Mouse (Mus musculus) spleen, postnatal 4 days (tissue): ENCODE results near the gene Usp45.

Experiments used
- DNase-seq, 2 experiments: peaks; one replicate each; pipeline ENCODE4 v3.0.0; 2022; ENCODE audit warnings: low spot score in 2 of 2

The Usp45 gene

DNA sequence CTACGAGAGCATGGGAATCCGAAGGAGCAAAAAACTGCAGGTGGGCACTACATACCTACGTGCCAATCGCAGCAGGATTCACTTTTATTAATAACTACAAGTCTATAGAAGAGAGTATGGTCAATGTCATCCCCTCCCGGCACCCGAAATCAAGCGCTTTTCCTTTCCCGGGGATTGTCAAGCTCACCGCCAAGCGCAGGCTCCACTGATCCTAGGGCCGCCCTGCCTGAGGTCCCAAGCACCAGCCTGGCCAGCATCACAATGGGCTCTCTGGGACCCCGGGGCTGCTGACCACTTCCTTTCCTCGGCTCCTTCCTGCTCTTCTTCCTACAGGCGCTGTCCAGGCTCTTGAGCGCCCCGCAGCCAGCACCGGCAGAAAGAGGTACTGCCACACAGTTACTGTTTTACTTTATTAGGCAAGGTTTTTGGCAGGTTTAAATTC lies at the start of gene Usp45, which contains the start of gene Tstd3:
Gene Usp45 (plus strand): TSS at position 294 of the 442 bp plus-strand sequence.
Gene Tstd3 (minus strand): TSS at position 350 of the 442 bp plus-strand sequence.
- DNase-seq: peak; percentile 80 to 89

DNA sequence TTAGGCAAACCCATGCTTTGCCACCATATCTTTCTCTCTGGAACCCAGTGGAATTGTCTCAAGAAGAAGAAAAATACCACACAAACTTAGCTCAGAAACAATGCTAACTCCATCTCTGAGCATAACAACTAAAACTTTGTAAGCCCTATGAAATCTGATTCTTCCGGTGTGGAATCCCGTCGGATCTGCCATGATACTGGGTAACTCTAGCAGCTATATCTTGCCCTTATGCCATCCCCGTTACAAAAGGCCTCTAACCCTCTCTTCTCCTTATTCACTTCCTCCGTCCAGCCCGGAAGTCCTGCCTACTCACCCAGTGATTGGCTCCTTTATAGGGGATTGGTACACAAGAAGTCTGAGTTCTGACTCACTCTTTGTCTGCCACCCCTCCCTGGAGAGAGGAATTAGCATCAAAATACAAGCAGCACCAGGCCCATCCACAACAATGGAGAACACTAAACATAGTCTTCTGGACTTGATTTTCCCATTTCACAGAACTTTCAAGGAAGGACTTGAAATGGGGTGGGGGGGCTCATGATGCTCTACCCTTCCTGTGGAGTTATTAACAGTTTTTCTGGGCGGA lies 44.1 kb upstream of the Usp45 start:
- DNase-seq: no peak

DNA sequence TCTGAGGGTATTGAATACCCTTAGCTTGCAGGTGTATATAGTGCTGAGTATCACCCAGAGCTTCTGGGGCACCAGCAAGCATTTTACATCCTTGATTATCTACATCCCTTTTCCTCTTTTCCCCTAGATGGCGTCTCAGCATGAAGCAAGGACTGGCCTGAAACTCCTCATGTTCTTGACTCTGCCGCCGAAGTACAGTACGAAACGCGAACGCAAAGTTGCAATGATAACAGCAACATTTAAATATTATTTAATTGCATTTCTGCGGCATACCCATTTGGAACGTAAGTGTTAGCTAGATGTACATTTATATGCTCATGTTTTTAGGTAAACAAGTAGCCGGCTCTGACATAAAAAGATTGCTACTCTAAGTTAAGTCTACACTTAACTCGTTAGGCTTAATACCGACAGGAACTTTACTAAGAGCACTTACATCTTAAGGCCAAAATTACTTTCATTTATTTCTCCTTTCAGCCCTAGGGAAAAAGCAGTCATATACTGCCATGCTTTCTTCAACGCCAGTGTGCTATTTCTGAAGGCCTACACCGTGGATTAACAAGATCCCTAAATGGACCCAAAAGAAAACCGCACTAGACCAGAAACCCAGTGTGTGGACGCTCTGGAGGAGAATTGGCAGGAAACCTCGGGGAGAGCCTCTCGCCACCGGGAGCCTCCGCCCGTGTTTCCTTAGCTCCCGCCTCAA lies 39.9 kb upstream of the Usp45 start:
- DNase-seq: peak; percentile 27 to 62

DNA sequence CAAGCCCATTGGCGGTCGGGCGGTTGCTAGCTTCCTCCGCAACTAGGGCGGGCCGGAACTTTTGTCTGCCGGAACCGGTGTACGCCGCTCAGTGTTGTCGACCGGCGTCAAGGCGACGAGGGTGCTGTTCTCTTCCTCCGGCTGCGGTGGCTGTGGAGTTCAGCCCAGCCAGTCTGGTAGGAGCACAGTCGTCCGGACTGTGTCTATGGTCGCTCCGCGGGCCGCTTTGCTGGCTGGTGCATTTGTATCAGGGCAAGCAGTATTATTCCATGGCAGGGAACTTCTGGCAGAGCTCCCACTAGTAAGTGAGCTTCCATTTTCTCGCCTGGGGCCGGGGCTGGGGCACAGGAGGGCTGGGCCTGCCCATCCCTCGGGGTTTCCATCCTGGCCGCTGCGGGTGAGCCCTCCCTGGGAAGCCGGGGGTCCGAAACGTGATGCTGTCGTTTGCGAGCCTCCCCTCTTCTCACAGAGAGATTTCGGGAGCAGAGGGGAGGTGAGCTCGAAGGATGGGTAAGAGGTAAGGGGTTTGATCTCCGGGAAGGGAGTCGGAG lies 39.3 kb upstream of the Usp45 start, which contains the start of gene Ccnc:
Gene Ccnc (plus strand): TSS at position 87 of the 551 bp plus-strand sequence.
- peak; percentile 93 to 96 for DNase-seq

DNA sequence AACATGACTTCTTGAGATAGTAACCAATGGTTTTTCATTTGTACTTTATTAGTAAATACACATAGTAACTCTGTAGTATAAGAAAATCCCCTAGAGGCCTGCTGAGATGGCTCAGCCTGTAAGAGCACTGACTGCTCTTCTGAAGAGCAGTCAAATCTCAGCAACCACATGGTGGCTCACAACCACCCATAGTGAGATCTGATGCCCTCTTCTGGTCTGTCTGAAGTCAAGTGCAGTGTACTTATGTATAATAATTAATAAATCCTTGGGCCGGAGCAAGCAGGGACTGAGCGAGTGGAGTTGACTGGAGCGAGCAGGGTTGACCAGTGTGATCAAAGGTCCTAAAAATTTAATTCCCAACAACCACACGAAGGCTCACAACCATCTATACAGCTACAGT lies 27.8 kb upstream of the Usp45 start:
- peak in 1 of 2 experiments; percentile 33 for DNase-seq

DNA sequence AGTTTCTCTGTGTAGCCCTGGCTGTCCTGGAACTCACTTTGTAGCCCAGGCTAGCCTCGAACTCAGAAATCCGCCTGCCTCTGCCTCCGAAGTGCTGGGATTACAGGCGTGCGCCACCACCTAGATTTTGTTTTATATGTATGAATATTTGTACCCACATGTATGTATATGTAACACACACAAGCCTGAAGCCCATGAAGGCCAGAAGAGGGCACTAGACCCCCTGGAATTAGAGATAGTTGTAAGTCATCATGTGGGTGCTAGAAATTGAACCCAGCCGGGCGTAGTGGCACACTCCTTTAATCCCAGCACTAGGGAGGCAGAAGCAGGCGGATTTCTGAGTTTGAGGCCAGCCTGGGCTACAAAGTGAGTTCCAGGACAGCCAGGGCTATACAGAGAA lies 22.8 kb upstream of the Usp45 start:
- peak in 1 of 2 experiments; percentile 14 for DNase-seq

DNA sequence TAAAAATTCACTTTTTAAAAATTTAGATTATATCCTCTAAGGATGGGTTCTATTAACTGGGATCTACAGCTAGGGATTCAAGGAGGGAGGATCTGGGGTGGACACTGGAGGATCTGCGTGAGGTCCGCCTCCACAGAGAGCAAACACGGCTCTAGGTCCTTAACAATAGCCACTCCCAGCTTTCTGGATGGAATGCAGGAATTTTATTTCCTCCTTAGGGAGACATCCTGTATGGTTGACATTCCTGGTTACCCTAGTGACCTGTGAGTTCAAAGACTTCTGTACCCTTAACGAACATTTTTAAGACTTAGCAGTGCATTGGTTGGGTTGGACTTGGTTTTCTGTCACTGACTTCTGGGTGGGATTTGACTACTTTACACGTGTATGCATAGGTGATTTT lies 21.2 kb upstream of the Usp45 start:
- DNase-seq: peak in 1 of 2 experiments; percentile 4

DNA sequence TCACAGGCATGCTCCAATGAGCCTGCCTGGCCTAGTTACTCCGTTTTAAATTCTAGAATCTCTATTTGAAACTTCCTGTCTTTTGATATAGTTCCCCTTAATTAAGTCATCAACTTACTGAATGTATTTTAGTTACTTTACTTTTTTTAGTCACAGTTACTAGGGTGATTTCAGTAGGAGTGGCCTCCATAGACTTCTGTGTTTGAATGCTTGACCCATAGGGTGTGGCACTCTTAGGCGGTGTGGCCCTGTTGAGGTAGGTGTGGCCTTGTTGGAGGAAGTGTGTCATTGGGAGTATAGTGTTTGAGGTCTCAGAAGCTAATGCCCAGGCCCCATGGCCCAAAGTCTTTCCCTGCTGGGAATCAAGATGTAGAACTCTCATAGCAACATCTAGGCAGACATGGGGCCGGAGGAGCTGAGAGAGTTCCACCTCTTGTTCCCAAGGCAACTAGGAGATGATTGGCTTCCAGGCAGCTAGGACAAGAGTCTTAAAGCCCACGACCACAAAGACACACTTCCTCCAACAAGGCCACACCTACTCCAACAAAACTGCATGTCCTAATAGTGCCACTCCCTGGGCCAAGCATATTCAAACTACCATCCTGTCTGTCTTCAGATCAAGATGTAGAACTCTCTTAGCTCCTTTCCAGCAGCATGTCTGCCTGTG lies 11.7 kb upstream of the Usp45 start:
- peak in 1 of 2 experiments; percentile 17 for DNase-seq

DNA sequence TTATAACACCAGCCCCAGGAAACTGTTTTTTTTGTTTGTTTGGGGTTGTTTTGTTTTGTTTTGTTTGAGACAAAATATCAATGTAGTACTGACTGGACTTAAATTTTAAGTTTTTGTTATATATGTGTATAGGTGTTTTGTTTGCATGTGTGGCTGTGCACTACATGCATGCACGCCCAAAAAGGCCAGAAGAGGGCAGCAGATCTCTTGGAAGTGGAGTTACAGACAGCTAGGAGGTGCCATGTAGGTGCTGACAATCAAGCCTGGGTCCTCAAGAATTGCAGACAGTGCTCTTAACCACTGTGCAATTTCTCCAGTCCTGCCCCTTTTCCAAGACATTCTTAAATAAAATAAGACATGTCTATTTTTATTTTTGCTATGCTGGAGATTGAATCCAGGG lies 8.1 kb upstream of the Usp45 start:
- DNase-seq: peak in 1 of 2 experiments; percentile 54

DNA sequence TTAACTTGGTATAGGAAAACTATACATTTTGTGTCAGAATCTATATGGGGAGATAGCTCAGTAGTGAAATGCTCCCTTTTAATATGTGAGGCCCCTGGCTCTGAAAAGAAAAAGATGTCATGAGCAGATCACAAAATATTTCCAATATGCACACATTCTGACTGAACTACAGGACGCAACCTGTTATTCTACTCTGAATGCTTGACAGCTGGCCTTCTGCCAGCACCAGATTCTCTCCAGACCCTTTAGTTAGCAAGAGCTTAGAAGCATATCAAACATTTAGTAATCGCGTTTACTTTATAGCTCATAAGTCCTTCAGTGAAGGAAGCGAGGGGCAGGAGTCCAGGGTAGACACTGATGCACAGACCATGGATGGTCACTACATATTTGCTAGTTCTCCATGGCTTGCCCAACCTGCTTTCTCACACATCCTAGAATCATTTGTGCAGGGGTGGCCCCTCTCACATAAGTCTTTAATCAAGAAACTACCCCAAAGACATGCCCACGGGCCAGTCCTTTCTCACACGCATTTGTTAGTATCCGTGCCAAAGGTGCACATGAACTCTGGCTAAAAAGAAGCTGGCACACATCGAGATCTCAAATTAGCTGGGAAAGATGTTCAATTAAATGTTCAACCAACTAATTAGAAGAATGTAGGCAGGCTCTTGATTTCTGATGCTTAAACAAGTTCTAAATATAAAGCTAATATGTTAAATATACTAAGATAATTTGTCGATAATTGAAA lies 5.4 kb upstream of the Usp45 start:
- peak in 1 of 2 experiments; percentile 23 for DNase-seq

DNA sequence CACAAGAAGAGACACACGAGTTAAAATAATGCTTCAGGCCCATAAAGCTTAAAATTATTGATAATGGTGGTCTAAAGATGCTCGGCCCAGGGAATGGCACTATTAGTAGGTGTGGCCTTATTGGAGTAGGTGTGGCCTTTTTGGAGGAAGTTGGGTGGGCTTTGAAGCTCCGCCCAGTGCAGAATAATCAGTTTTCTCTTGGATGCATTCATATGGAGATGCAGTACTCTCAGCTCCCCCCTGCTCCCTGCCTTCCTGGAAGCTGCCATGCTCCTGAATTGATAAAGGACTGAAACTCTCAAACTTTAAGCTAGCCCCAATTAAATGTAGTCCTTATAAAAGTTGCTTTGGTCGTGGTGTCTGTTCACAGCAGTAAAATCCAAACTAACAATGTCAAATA lies 3.1 kb upstream of the Usp45 start:
- peak in 1 of 2 experiments; percentile 14 for DNase-seq

DNA sequence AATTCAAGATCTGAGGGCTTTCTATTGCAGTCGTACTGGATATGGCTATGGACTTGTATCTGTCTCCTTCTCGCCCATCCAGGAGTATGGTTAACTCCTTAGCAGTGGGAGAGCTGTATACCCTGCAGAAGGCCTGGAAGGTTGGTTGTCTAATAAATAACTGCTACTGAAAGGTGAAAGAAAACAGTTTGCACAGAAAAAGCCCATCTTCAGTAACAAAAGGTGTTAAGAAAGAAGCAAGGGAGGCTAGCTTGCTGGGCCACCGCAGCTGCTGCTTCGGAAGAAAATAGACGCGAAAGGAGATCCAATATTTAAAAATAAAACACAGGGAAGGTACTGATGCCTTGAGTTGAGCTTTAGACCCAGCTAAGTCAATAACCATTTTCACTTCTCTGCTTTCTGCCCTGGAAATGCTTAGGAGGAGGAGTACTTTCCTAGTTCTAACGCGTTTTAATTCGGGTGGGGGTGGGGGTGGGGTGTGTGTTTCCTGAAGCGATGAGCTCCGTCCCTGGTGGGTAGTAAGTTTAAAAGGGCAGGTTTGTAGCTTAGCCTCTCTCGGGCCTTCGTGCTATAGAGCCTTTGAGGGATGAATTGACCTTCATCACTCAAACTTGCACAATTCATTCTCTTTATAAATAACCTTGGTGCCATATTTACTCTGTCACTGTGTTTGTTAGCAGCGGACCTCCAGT lies 639 bp upstream of the Usp45 start:
- no peak for DNase-seq

DNA sequence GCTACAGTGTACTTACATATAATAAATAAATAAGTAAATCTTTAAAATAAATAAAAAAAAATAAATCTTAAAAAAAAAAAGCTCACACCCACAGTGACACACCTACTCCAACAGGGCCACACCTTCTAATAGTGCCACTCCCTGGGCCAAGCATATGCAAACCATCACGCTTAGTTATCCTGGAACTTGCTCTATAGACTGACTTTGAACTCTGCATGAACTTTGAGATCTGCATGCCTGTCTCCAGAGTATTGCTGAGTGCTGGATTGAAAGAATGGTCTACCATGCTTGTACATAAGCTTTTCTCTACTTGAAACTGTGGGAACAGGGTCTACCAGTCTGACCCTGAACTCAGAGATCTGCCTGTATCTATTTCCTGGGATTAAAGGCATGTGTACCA lies 4.1 kb downstream of the Usp45 start:
- DNase-seq: no peak

DNA sequence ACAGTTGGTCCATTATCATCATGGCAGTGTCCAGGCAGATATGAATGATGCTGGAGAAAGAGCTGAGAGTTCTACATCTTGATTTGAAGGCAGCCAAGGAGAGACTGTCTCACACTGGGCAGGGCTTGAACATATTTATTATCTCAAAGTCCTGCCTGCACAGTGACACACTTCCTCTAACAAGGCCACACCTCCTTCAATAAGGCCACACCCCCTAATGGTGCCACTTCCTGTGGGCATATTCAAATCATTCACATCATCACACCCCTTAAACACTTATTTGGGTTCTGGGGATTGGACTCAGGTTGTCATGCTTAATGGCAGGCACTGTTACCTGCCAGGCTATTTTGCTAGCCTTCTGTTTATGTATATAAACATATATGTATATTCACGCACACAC lies 5.3 kb downstream of the Usp45 start:
- DNase-seq: no peak

DNA sequence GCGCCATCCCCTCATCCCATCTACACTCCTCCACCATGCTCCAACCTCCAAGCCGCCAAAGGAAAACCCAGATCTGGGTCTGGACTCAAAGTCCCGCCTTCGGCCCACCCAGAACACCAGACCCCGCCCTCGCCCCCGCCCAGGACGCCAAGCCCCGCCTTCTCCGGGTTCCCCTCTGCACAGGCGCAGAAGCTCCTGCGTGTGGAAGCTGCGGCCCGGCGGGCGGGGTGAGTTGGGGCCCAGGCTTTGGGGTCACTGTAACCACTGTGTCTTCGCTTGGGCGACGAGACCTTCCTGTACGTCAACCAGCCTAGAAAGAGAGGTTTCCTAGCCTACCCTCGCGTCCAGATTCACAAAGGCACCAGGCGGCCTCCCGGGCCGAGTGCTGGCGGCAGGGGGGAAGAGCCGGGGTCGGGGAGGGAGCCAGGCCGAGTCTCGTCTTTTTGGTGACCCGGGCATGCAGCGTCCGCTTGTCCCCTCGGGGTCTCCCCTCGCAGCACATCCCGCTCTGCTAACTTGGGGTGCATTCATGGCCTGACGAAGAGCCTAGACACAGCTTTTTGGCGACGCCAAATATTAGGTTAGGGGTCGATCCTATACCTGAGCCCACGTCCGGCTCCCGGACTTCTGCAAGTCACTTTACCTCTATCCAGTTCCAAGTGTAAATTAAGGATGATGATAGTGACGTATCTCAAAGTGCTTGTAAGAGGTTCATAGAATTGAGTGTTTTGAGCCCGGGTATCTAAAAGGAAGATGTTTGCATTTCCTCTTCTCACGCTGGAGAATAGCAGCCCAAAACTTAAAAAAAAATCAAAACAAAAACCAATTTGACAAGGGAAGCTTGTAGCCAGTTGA lies 9.4 kb downstream of the Usp45 start:
- peak; percentile 95 to 98 for DNase-seq

DNA sequence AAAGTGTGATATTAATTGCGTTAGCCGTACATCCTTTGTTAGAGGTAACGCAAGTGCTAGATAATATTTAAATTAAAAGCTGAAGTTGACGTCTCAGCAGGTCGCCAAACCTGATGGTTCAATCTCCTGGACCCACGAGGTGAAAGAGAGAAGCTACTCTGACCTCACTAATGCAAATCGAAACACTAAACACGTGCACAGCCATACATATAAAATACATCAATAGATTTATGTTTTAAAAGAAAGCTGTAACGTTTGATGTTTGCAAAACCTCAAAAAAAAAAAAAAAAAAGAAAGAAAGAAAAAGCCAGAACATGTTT lies 9.9 kb downstream of the Usp45 start:
- no peak for DNase-seq

DNA sequence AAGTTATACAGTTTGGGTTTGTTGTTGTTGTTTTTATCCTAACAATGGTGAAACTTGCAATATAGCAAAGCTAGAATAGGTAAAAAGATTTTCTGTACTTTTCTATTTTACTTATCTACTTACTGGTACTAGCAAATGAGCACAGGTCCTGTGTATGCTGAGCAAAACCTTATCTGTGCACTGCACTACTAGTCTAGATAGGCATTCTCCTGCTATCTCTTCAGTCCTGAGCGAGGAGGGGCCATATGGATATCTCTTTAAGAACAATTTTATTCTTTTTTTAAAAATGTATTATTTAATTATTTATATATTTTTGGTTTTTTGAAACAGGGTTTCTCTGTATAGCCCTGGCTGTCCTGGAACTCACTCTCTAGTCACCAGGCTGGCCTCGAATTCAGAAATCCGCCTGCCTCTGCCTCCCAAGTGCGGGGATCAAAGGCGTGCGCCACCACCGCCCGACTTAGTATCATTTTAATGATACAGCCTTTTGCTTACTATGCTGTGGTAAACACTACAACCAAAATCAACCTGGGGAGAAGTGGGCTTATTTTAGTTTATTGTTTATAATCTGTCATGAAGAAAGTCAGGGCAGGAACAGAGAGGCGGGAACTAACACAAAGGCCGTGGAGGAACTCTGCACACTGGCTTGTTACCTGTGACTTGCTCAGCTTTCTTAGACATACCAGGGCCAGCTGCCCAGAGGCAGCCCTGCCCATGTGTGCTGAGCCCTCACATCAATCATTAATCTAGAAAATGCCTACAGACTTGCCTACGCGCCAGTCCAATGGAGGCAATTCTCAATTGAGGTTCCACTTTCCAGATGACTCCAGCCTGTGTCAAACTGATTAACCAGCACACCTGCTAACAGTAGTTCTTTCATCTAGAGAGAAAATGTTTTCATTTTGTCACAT lies 14.1 kb downstream of the Usp45 start:
- DNase-seq: no peak

DNA sequence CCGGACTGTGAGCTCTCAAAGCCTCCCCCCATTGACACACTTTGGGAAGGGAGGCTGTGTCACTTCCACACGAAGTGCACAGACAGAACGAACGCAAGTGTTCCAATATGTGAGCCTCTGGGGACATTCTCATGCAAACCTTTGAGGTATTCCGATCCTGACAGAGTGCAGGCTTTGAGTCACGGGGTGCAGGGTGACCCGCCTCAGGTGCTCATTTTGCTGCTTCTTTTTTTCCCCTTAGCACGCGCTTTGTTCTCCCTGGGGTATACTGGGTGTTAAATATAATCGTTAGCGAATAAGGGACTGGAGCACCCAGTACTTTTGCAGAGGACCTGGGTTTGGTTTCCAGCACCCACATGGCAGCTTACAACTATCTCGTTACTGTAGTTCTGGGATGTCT lies 19.3 kb downstream of the Usp45 start:
- no peak for DNase-seq

DNA sequence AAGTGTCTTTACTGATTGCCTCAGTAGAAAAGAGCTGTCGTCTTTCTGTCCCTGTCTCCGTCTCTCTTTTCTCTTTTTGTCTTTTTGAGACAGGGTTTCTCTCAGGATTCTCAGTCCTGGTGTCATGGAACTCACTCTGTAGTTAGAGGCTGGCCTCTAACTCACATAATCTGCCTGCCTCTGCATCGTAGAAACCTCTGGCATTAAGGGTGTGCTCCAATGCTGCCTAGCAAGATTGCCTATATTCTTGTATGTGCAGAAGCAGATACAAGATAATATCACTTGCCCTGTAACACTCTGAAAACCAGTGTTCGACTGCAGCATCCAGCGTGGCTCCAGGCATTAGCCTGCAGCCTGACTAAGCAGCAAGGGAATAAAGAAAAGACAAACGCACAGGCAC lies 21.9 kb downstream of the Usp45 start:
- no peak for DNase-seq
